Mouse (Mus musculus) spleen, adult 2 months (tissue): ENCODE results near the gene Ugt1a2. TPM values are rescaled to one million over a fixed set of nuclear protein-coding genes. Genes with fewer than 3 reads are reported as not detected.

ENCODE experiments used
- DNase-seq, 2 experiments: peaks; one replicate each; pipeline versions ENCODE4 v3.0.0 to v3.0.0-alpha.2; 2012 to 2021; ENCODE audit warnings: low spot score in 2 of 2, low read depth in 1 of 2
- H3K27ac ChIP-seq: fragments of 200-500 bp; 2 replicates; pipeline ENCODE4 v1.5.1; 2012; ENCODE audit warnings: low read length, inconsistent platforms; ENCODE audit not compliant: insufficient read depth
- H3K27me3 ChIP-seq: fragments of 200-500 bp; 2 replicates; pipeline ENCODE4 v1.6.1; 2012; ENCODE audit warnings: mild to moderate bottlenecking, moderate library complexity, low read length, inconsistent platforms; ENCODE audit not compliant: control insufficient read depth, insufficient read depth
- H3K36me3 ChIP-seq: fragments of 200-500 bp; 2 replicates; pipeline ENCODE4 v1.6.1; 2012; ENCODE audit warnings: mild to moderate bottlenecking, low read length, inconsistent platforms; ENCODE audit not compliant: control insufficient read depth, insufficient read depth
- H3K4me1 ChIP-seq: fragments of 200-500 bp; 2 replicates; pipeline ENCODE4 v1.6.1; 2011; ENCODE audit warnings: inconsistent platforms; ENCODE audit not compliant: control insufficient read depth, insufficient read depth, insufficient read length
- H3K4me3 ChIP-seq: fragments of 200-500 bp; 2 replicates; pipeline ENCODE4 v1.5.1; 2011; ENCODE audit warnings: mild to moderate bottlenecking, inconsistent platforms; ENCODE audit not compliant: insufficient read depth, insufficient read length; ENCODE audit errors: extremely low read depth
- CTCF ChIP-seq: fragments of 200-500 bp; IDR thresholded peaks from 2 replicates; pipeline ENCODE4 v1.5.1; 2011; ENCODE audit warnings: mild to moderate bottlenecking, inconsistent platforms; ENCODE audit not compliant: insufficient read depth, insufficient read length, insufficient replicate concordance; ENCODE audit errors: extremely low read depth
- POLR2A ChIP-seq: fragments of 200-500 bp; IDR thresholded peaks from 2 replicates; pipeline ENCODE4 v1.6.1; 2011; ENCODE audit warnings: low read depth, low read length, inconsistent platforms
- WGBS: fragments of 180-500 bp; shearing (Covaris S2); methylation state at CpG from one replicate; pipeline ENCODE4 v1.1.7; 2018; 5-methylcytosine and 5-hydroxymethylcytosine counted together
- polyA plus RNA-seq: library from polyadenylated mRNA; depleted of rRNA; stranded (reverse); fragments of >200 nt; gene quantifications from 2 replicates; pipeline ENCODE4 v1.2.3, GENCODE M21; 2012

The Ugt1a2 gene
- polyA plus RNA-seq, 1 experiment = 0.13 TPM

DNA sequence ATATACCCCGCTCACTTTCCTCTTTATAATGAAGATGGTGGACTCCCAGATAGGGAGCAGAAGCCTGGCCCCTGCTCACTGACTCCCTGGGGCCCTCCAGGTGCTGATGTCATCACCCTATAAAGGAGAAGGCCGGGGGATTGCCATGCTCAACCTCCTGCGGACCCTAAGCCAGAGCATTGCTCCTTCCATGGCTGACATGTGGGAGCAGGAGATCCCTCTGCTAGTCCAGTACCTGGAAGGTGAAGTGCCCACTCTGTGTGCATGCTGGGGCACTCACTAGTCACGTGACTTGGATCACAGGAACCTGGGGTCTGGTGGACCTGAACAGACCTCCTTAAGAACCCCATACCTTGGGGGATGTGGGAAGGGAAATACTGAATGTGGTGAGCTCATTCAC lies 40.2 kb downstream of the Ugt1a2 start:
- 78% methylated on average over 4 of the region's 4 CpGs for WGBS
- H3K36me3 ChIP-seq = no peaks in the 10 kb centered on the region
- no peaks in the 10 kb centered on the region for H3K27me3 ChIP-seq
- no peak overlapping the region for H3K4me3 ChIP-seq
- TF ChIP-seq CTCF (no peak), POLR2A (no peak)
- no peak for DNase-seq
- no peaks in the 10 kb centered on the region for H3K4me1 ChIP-seq
- H3K27ac ChIP-seq = no peak overlapping the region

DNA sequence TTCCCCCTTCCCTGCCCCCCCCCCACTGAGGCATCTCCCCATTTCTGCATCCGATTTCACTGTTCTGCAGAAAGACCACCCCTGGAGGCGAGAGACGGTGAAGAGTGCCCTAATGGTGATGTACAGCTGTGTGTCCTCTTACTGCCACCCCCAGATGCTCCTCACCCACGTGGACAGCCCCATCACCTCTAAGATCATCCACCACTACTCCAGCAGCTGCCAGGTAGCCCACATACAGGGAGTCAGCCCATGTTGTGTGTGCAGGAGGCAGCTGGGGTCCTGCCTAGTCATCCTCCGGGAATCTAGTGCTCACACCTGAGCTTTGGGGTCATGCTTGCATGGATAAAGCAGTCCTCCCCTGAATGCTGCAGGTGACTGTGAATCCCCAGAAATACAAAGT lies 43.5 kb downstream of the Ugt1a2 start:
- TF ChIP-seq CTCF = no peak
- no peak for TF ChIP-seq POLR2A
- WGBS = 68% methylated on average over 5 of the region's 5 CpGs
- Histone ChIP-seq H3K36me3 (no peaks in the 10 kb centered on the region), H3K27me3 (no peaks in the 10 kb centered on the region), H3K27ac (no peak overlapping the region), H3K4me3 (no peak overlapping the region), H3K4me1 (no peaks in the 10 kb centered on the region)
- DNase-seq = no peak

DNA sequence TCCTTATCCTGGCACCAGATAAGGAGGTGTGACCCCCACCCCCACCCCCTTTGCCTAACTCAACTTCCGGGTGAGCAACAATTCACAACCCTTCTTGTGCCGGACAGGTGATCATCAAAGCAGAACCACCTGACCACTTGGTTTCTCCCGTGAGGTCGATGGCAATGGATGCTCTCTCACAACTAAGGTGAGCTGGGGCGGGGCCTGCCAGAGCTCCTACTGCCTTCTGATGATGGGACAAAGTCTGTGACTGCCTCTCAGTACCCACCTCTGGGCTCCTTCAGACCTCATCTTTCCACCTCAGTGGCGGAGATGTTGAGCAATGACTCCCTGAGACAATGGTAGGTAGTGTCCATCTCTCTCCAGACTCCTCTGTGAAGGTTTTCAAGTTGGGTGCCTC lies 45.5 kb downstream of the Ugt1a2 start:
- no peaks in the 10 kb centered on the region for H3K36me3 ChIP-seq
- no peak overlapping the region for H3K4me3 ChIP-seq
- 77% methylated on average over 6 of the region's 6 CpGs for WGBS
- H3K4me1 ChIP-seq = no peaks in the 10 kb centered on the region
- no peak overlapping the region for H3K27ac ChIP-seq
- no peak for DNase-seq
- TF ChIP-seq POLR2A (no peak), CTCF (no peak)
- H3K27me3 ChIP-seq = no peaks in the 10 kb centered on the region

DNA sequence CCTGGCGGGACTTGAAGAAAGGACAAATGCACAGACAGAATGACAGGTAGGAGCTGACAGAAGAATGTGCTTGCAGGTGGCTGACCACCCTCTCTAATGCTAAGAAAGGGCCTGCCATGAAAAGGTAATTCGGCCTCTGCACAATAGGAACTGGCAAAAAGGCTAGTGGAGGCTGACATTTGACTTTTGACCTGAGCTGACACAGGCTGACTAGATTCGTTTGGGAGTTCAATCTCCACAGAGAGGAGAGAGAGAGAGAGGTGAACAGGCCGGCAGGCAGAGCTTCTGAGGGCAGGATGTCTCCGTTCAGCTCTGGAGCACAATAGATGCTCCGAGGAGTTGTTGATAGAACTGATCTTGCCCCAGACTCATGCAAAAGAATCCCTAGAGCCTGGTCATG lies 46.0 kb downstream of the Ugt1a2 start:
- H3K36me3 ChIP-seq = no peaks in the 10 kb centered on the region
- H3K4me3 ChIP-seq = no peak overlapping the region
- WGBS = 49% methylated on average over 6 of the region's 6 CpGs
- H3K27me3 ChIP-seq = no peaks in the 10 kb centered on the region
- no peak overlapping the region for H3K27ac ChIP-seq
- no peaks in the 10 kb centered on the region for H3K4me1 ChIP-seq
- TF ChIP-seq POLR2A = no peak
- no peak for TF ChIP-seq CTCF
- DNase-seq = no peak

DNA sequence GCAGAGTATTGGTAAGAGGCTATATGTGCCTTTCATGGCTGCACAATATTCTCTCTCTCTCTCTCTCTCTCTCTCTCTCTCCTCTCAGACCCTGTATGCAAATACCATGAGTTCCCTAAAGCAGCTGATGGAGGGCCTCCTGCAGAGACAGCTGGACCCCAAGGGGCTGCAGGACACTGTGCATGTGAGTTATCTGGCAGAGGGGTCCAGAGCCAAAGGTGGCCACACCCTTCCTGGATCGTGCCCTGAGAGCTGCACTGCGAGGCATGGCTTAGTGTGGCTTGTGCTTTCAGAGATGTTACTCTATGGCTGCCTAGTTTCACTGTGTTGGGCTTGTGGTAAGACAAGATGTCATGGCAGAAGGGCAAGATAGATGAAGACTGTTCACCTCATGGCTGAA lies 47.3 kb downstream of the Ugt1a2 start:
- no peak for DNase-seq
- TF ChIP-seq CTCF (no peak), POLR2A (no peak)
- Histone ChIP-seq H3K27ac (no peak overlapping the region), H3K36me3 (no peaks in the 10 kb centered on the region), H3K27me3 (no peaks in the 10 kb centered on the region), H3K4me3 (no peak overlapping the region), H3K4me1 (no peaks in the 10 kb centered on the region; the same call in 1 of the 2 replicates)
- WGBS = 51% methylated on average over 2 of the region's 2 CpGs

DNA sequence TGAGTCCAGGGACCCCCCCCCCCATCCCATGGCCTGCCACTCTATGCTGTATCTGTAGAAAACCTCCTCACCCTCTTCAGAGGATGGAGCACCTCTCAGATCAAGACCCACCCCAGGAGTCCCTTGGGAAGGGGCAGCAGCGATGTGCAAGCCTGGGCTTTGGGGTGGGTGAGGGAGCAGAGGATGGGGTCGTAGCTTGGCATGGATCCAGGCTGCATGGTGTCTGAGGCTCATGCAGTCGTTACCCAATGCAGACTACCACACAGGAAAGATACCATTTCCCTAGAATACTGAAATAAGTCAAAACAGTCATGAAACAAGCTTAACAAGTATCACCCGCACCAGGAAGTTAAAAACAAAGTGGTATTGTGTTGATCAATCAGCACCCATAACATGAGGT lies 48.3 kb downstream of the Ugt1a2 start:
- Histone ChIP-seq H3K36me3 (no peaks in the 10 kb centered on the region), H3K4me1 (peaks cover 9% of the 10 kb centered on the region; the same call in 1 of the 2 replicates), H3K4me3 (no peak overlapping the region), H3K27ac (no peak overlapping the region), H3K27me3 (no peaks in the 10 kb centered on the region)
- 59% methylated on average over 4 of the region's 4 CpGs for WGBS
- TF ChIP-seq CTCF (no peak), POLR2A (no peak)
- DNase-seq = no peak

DNA sequence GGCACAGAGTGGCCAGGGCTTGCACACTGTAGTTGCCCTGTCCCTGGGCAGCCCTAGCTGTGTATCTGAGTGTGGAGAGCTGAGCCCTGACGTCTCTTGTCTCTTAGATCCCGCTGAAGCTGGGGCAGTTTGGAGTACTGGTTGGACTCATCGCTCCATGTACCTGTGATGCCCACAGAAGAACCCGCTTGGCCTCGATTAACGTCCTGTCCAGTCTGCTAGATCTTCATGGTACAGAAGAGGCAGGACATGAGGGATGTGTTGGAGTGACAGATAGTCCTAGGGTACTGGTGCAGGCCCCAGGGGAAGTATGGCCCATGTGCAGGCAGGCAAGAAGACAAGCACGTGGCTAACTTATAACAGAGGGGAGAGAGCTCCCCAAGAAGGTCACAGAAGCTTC lies 49.2 kb downstream of the Ugt1a2 start:
- TF ChIP-seq CTCF (no peak), POLR2A (no peak)
- peaks cover 10% of the 10 kb centered on the region; the same call in 1 of the 2 replicates for H3K4me1 ChIP-seq
- H3K36me3 ChIP-seq = no peaks in the 10 kb centered on the region
- no peak overlapping the region for H3K27ac ChIP-seq
- H3K4me3 ChIP-seq = no peak overlapping the region
- DNase-seq = no peak
- no peaks in the 10 kb centered on the region for H3K27me3 ChIP-seq
- 80% methylated on average over 7 of the region's 7 CpGs for WGBS

DNA sequence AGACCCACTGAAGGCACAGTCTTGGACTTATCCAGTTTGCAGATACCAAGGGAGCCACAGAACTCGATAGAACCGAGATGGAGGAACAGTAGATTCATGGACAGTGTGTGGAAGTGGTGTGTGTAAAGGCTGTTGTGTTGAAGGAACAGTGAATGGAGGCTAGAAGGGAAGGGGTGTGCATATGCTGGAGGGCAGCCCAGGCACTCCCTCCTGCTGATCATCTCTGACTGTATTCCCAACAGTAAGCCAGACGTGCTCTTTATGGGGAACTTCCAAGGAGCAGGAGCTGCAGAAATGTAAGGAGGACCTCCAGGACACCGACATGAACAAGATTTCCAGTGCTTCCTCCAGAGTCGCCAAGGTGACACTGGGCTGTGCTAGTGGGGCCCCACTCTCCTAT lies 49.6 kb downstream of the Ugt1a2 start:
- Histone ChIP-seq H3K27ac (no peak overlapping the region), H3K36me3 (no peaks in the 10 kb centered on the region), H3K4me1 (peaks cover 10% of the 10 kb centered on the region; the same call in 1 of the 2 replicates), H3K4me3 (no peak overlapping the region), H3K27me3 (no peaks in the 10 kb centered on the region)
- TF ChIP-seq POLR2A (no peak), CTCF (no peak)
- no peak for DNase-seq
- WGBS = 84% methylated on average over 5 of the region's 5 CpGs
